Comparison of ENCODE assay signal across 8 mouse cellular contexts in genomic region chr11:24080541-24080940, GRCm38 (mm10). TPM values are rescaled to one million over a fixed set of nuclear protein-coding genes. Genes with fewer than 3 reads are reported as not detected.
DNase-seq lines count a peak whose midpoint lies in the region; ATAC-seq and TF ChIP-seq lines count a peak whose summit lies in the region.

No protein-coding gene starts in this region.

- peak overlapping the region; percentile 96 for H3K4me2 ChIP-seq in limb, embryonic 13.5 days (replicated peaks)
- peak overlapping the region; percentile 79 for H3K4me2 ChIP-seq in neural tube, embryonic 12.5 days (replicated peaks)

- ATAC-seq in limb, embryonic 13.5 days (ENCODE audit: low FRiP score, low read depth) = peak; percentile 14
- peak; percentile 25 for ATAC-seq in neural tube, embryonic 12.5 days (ENCODE audit: low FRiP score, low read depth)

- H3K4me1 ChIP-seq in limb, embryonic 13.5 days = peaks cover 26% of the 10 kb centered on the region
- H3K4me1 ChIP-seq in neural tube, embryonic 12.5 days = peaks cover 18% of the 10 kb centered on the region
- H3K4me1 ChIP-seq in thymus, adult 2 months (replicated peaks; ENCODE audit: control insufficient read depth, insufficient read depth, low read length) = peaks cover 31% of the 10 kb centered on the region

- peak; percentile 54 for DNase-seq in layer of hippocampus, adult 11-12 months (ENCODE audit: low spot score)
- DNase-seq in layer of hippocampus, adult 8-10 months (ENCODE audit: low spot score in 2 of 2) = no peak
- peak; percentile 31 to 61 for DNase-seq in adrenal gland, postnatal 36 days
- DNase-seq in forelimb bud, embryonic 11.5 days (ENCODE audit: low read depth, low spot score) = peak; percentile 66
- DNase-seq in thymus, adult 2 months = peak; percentile 50
- no peak for DNase-seq in gastrocnemius, postnatal 14 days

- intact Hi-C loops in gastrocnemius, postnatal 14 days (cut with DNase I; ENCODE audit: low total_unique reads) = no loop called here

- no peaks in the 10 kb centered on the region for H3K9me3 ChIP-seq in limb, embryonic 13.5 days
- H3K9me3 ChIP-seq in neural tube, embryonic 12.5 days = no peaks in the 10 kb centered on the region

- TF ChIP-seq POLR2A in thymus, adult 2 months (IDR thresholded peaks at IDR 0.05; ENCODE audit: control insufficient read depth, extremely low read depth, insufficient read depth, low read length, poor library complexity) = no peak

- H3K4me3 ChIP-seq in limb, embryonic 13.5 days = peak overlapping the region; percentile 87
- H3K4me3 ChIP-seq in neural tube, embryonic 12.5 days = peak overlapping the region; percentile 90
- peak overlapping the region; percentile 45 for H3K4me3 ChIP-seq in thymus, adult 2 months (ENCODE audit: control insufficient read depth, insufficient read depth, low read length)

- peaks cover 5% of the 10 kb centered on the region for H3K36me3 ChIP-seq in limb, embryonic 13.5 days
- H3K36me3 ChIP-seq in neural tube, embryonic 12.5 days = peaks cover 4% of the 10 kb centered on the region; the same call in 1 of the 2 replicates
- H3K36me3 ChIP-seq in thymus, adult 2 months (ENCODE audit: control insufficient read depth, insufficient read depth, low read length) = no peaks in the 10 kb centered on the region

- TF ChIP-seq CTCF in thymus, adult 2 months (IDR thresholded peaks at IDR 0.05; ENCODE audit: borderline replicate concordance, control insufficient read depth, extremely low read depth, insufficient read depth, low read length, poor library complexity) = no peak

- no peaks in the 10 kb centered on the region for H3K27me3 ChIP-seq in limb, embryonic 13.5 days
- H3K27me3 ChIP-seq in neural tube, embryonic 12.5 days (replicated peaks) = no peaks in the 10 kb centered on the region
- H3K27me3 ChIP-seq in thymus, adult 2 months (ENCODE audit: control insufficient read depth, insufficient read depth, low read length) = peaks cover 22% of the 10 kb centered on the region; the same call in 1 of the 2 replicates

- H3K9ac ChIP-seq in limb, embryonic 13.5 days = peak overlapping the region; percentile 99
- peak overlapping the region; percentile 98 for H3K9ac ChIP-seq in neural tube, embryonic 12.5 days

- WGBS in limb, embryonic 13.5 days = under 1% methylated on average over 30 of the region's 30 CpGs
- under 1% methylated on average over 30 of the region's 30 CpGs for WGBS in neural tube, embryonic 12.5 days
- WGBS in thymus, adult 2 months = under 1% methylated on average over 30 of the region's 30 CpGs

- H3K27ac ChIP-seq in limb, embryonic 13.5 days = peak overlapping the region; percentile 99
- H3K27ac ChIP-seq in neural tube, embryonic 12.5 days = peak overlapping the region; percentile 82
- H3K27ac ChIP-seq in thymus, adult 2 months (ENCODE audit: control insufficient read depth, insufficient read depth, low read length) = no peak overlapping the region

RNA-seq across cellular contexts. Expression of gene Bcl11a, which starts 2.7 kb away (rescaled TPM):
- total RNA-seq in layer of hippocampus, adult 8-10 months (2022) = 100 to 1,000 TPM; 103 to 118 (median 109) TPM
- total RNA-seq in adrenal gland, postnatal 36 days (2021) = 1 to 10 TPM; 4.9 to 5.4 TPM
- 76.6 and 82.3 TPM in 2 replicates for polyA plus RNA-seq in limb, embryonic 13.5 days (2015; fragmentation: Nextera tagmentation; extraction: Ambion mirVana)
- polyA plus RNA-seq in neural tube, embryonic 12.5 days (2016; fragmentation: Nextera tagmentation; extraction: Ambion mirVana) = 96.6 and 101 TPM in 2 replicates
- 2.7 and 2.8 TPM in 2 replicates for polyA plus RNA-seq in thymus, adult 2 months (2012; rRNA removed)
- under 1 TPM; 0.04 to 0.18 TPM for total RNA-seq in gastrocnemius, postnatal 14 days (2021)

RNA-seq across cellular contexts. Expression of gene A830031A19Rik, which starts 5.7 kb away (rescaled TPM):
- total RNA-seq in layer of hippocampus, adult 8-10 months (2022) = 1 to 10 TPM in 3 of 4 experiments, under 1 TPM in 1; 0.93 to 2.4 (median 1.6) TPM
- not detected for total RNA-seq in adrenal gland, postnatal 36 days (2021)
- polyA plus RNA-seq in limb, embryonic 13.5 days (2015; fragmentation: Nextera tagmentation; extraction: Ambion mirVana) = not detected in 2 replicates
- not detected in 2 replicates for polyA plus RNA-seq in neural tube, embryonic 12.5 days (2016; fragmentation: Nextera tagmentation; extraction: Ambion mirVana)
- polyA plus RNA-seq in thymus, adult 2 months (2012; rRNA removed) = not detected in 2 replicates
- total RNA-seq in gastrocnemius, postnatal 14 days (2021) = not detected

Comparison
In these comparisons a context has a peak if more than half of its experiments do, and no peak if none do; other contexts are left out.
1. DNase-seq: peak in layer of hippocampus, adult 11-12 months (single experiment), adrenal gland, postnatal 36 days (2 of 2), forelimb bud, embryonic 11.5 days (single experiment) and thymus, adult 2 months (single experiment); none in layer of hippocampus, adult 8-10 months (0 of 2) and gastrocnemius, postnatal 14 days (single experiment).
2. RNA of gene Bcl11a, which starts 2.7 kb away (total RNA-seq): 103 to 118 TPM in layer of hippocampus, adult 8-10 months; 4.9 to 5.4 TPM in adrenal gland, postnatal 36 days and 0.04 to 0.18 TPM in gastrocnemius, postnatal 14 days; every median in the first group is over 10 times any median in the second.
3. Peak in every context shown above with its lines, with median percentiles within 50 percentile points of each other: H3K4me3 ChIP-seq.